Mouse (Mus musculus): ENCODE data around the gene Rora. TPM values are rescaled to one million over a fixed set of nuclear protein-coding genes. Genes with fewer than 3 reads are reported as not detected.

Gene Rora
- polyA plus RNA-seq, 1 experiment = 0.85 TPM

GRCm38 (mm10) chr9:69404671-69405070 is 751.1 kb downstream of the Rora start:
- TF ChIP-seq CTCF (IDR thresholded peaks at IDR 0.05; ENCODE audit: control insufficient read depth, insufficient read depth, low read length) (no peak), POLR2A (IDR thresholded peaks at IDR 0.05; ENCODE audit: borderline replicate concordance, control insufficient read depth, low read depth, low read length) (no peak)
- Histone ChIP-seq H3K27ac (ENCODE audit: control insufficient read depth, insufficient read depth, low read depth, low read length, poor library complexity) (no peak overlapping the region), H3K4me3 (replicated peaks; ENCODE audit: control insufficient read depth, low read depth, low read length) (no peak overlapping the region), H3K4me1 (ENCODE audit: control insufficient read depth, insufficient read depth, low read length) (no peaks in the 10 kb centered on the region)
- 82% methylated on average over 6 of the region's 6 CpGs for WGBS

DNA sequence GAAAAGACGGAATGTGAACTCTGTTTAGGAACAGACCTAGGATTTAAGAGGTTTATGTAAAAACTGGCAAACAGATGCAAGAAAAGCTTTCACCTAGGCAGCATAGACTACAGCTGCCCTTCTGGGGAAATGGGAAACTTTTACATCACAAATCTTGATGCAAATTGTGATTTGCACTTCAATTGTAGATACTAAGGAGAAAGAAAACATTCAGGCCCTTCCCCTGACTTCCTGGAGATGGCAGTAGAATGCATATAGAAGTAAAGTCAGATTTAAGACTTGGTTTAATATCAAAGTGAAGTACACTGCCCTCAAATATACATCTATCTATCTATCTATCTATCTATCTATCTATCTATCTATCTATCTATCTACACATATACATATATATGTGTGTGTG is 765.9 kb downstream of the Rora start:
- no peak for TF ChIP-seq POLR2A (IDR thresholded peaks at IDR 0.05; ENCODE audit: borderline replicate concordance, control insufficient read depth, low read depth, low read length)
- TF ChIP-seq CTCF (IDR thresholded peaks at IDR 0.05; ENCODE audit: control insufficient read depth, insufficient read depth, low read length) = no peak
- WGBS = 84% methylated on average over 1 of the region's 1 CpGs
- no peak overlapping the region for H3K27ac ChIP-seq (ENCODE audit: control insufficient read depth, insufficient read depth, low read depth, low read length, poor library complexity)
- no peaks in the 10 kb centered on the region for H3K4me1 ChIP-seq (ENCODE audit: control insufficient read depth, insufficient read depth, low read length)
- no peak overlapping the region for H3K4me3 ChIP-seq (replicated peaks; ENCODE audit: control insufficient read depth, low read depth, low read length)

- Histone ChIP-seq H3K4me3 (replicated peaks; ENCODE audit: control insufficient read depth, low read depth, low read length) (no peak overlapping the region), H3K4me1 (ENCODE audit: control insufficient read depth, insufficient read depth, low read length) (no peaks in the 10 kb centered on the region), H3K27ac (ENCODE audit: control insufficient read depth, insufficient read depth, low read depth, low read length, poor library complexity) (no peak overlapping the region)
- TF ChIP-seq CTCF (IDR thresholded peaks at IDR 0.05; ENCODE audit: control insufficient read depth, insufficient read depth, low read length) (no peak), POLR2A (IDR thresholded peaks at IDR 0.05; ENCODE audit: borderline replicate concordance, control insufficient read depth, low read depth, low read length) (no peak)
- WGBS = 82% methylated on average over 3 of the region's 3 CpGs
Measured at GRCm38 (mm10) chr9:69430531-69430930, 776.9 kb downstream of the Rora start.

- Histone ChIP-seq H3K4me3 (replicated peaks; ENCODE audit: control insufficient read depth, low read depth, low read length) (no peak overlapping the region), H3K27ac (ENCODE audit: control insufficient read depth, insufficient read depth, low read depth, low read length, poor library complexity) (no peak overlapping the region), H3K4me1 (ENCODE audit: control insufficient read depth, insufficient read depth, low read length) (no peaks in the 10 kb centered on the region)
- 82% methylated on average over 6 of the region's 6 CpGs for WGBS
- TF ChIP-seq CTCF (IDR thresholded peaks at IDR 0.05; ENCODE audit: control insufficient read depth, insufficient read depth, low read length) (no peak), POLR2A (IDR thresholded peaks at IDR 0.05; ENCODE audit: borderline replicate concordance, control insufficient read depth, low read depth, low read length) (no peak)
Measured at GRCm38 (mm10) chr9:69431863-69432555, 778.4 kb downstream of the Rora start.

- Histone ChIP-seq H3K4me3 (replicated peaks; ENCODE audit: control insufficient read depth, low read depth, low read length) (no peak overlapping the region), H3K27ac (ENCODE audit: control insufficient read depth, insufficient read depth, low read depth, low read length, poor library complexity) (no peak overlapping the region), H3K4me1 (ENCODE audit: control insufficient read depth, insufficient read depth, low read length) (peaks cover 1% of the 10 kb centered on the region; the same call in 1 of the 2 replicates)
- 87% methylated on average over 10 of the region's 10 CpGs for WGBS
- TF ChIP-seq POLR2A (IDR thresholded peaks at IDR 0.05; ENCODE audit: borderline replicate concordance, control insufficient read depth, low read depth, low read length) (no peak), CTCF (IDR thresholded peaks at IDR 0.05; ENCODE audit: control insufficient read depth, insufficient read depth, low read length) (no peak)
Measured at GRCm38 (mm10) chr9:69435194-69435593, 781.6 kb downstream of the Rora start.

DNA sequence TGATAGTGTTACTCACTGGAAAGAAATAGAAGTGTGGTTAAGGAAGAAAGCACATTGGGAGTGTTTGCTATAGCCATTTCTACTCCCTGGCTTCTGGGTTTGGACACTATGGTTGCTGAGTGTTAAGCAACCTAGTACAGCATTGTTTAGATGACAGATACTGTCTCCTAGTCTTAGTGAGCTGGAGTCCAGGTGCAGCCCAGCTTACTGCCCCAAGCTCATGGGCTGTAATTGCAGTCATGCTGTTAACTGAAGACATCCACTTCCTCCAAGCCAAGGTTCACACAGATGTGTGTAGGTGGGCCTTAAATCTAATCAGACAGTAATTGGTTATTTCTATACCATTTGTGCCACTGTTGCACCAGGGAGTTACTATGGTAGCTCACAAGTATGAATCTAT is 782.1 kb downstream of the Rora start:
- Histone ChIP-seq H3K27ac (ENCODE audit: control insufficient read depth, insufficient read depth, low read depth, low read length, poor library complexity) (no peak overlapping the region), H3K4me3 (replicated peaks; ENCODE audit: control insufficient read depth, low read depth, low read length) (no peak overlapping the region), H3K4me1 (ENCODE audit: control insufficient read depth, insufficient read depth, low read length) (peaks cover 1% of the 10 kb centered on the region; the same call in 1 of the 2 replicates)
- TF ChIP-seq CTCF (IDR thresholded peaks at IDR 0.05; ENCODE audit: control insufficient read depth, insufficient read depth, low read length) = no peak
- no peak for TF ChIP-seq POLR2A (IDR thresholded peaks at IDR 0.05; ENCODE audit: borderline replicate concordance, control insufficient read depth, low read depth, low read length)
